8 mouse cellular contexts compared by ENCODE assay signal in genomic region chr8:57468624-57469023, GRCm38 (mm10). TPM values are rescaled to one million over a fixed set of nuclear protein-coding genes. Genes with fewer than 3 reads are reported as not detected.
DNase-seq lines count a peak whose midpoint lies in the region; ATAC-seq lines count a peak whose summit lies in the region.

No protein-coding gene starts in this region.

- DNase-seq in left cerebral cortex, postnatal 4 days: peak; percentile 55
- no peak for DNase-seq in left cerebral cortex, adult 8-10 months (ENCODE audit: low spot score in 2 of 2)
- DNase-seq in gastrocnemius, adult 8-10 months (ENCODE audit: low spot score in 2 of 2): peak; percentile 84 to 90
- peak; percentile 70 for DNase-seq in lung, postnatal 10 days
- peak; percentile 42 to 80 for DNase-seq in urinary bladder, postnatal 36 days (ENCODE audit: low spot score in 2 of 2)
- DNase-seq in right cerebral cortex, postnatal 25 days: no peak

- ATAC-seq in hematopoietic stem cell, adult 5-6 weeks (replicated peaks in 1 of 2; ENCODE audit: insufficient read depth in 1 of 2, low FRiP score in 2 of 2, low TSS enrichment in 1 of 2, low read depth in 1 of 2, poor library complexity in 2 of 2, severe bottlenecking in 2 of 2): peak; percentile 27 to 72; a peak in 3 of 4 replicates
- no peak for ATAC-seq in frontal cortex, adult (ENCODE audit: low TSS enrichment)

- intact Hi-C loops in left cerebral cortex, postnatal 4 days (cut with DNase I): no loop called here

RNA-seq across cellular contexts. Expression of gene Scrg1, which starts 12.9 kb away (rescaled TPM):
- total RNA-seq in left cerebral cortex, postnatal 4 days (2021): 10 to 100 TPM; 20.1 to 20.3 TPM
- total RNA-seq in left cerebral cortex, adult 8-10 months (2022): 10 to 100 TPM; 36.6 to 53.2 (median 41.0) TPM
- not detected for total RNA-seq in gastrocnemius, adult 8-10 months (2022)
- 2.4 TPM in 1 of 2 replicates, not detected in the other for total RNA-seq in hematopoietic stem cell, adult 5-6 weeks (2017)

RNA-seq across cellular contexts. Expression of gene Sap30, which starts 19.0 kb away (rescaled TPM):
- 10 to 100 TPM; 12.5 to 13.8 TPM for total RNA-seq in left cerebral cortex, postnatal 4 days (2021)
- total RNA-seq in left cerebral cortex, adult 8-10 months (2022): 10 to 100 TPM in 1 of 4 experiments, 1 to 10 TPM in 3; 5.3 to 11.1 (median 8.1) TPM
- total RNA-seq in gastrocnemius, adult 8-10 months (2022): 10 to 100 TPM in 3 of 4 experiments, 1 to 10 TPM in 1; 8.7 to 11.0 (median 10.6) TPM
- 40.9 and 55.7 TPM in 2 replicates for total RNA-seq in hematopoietic stem cell, adult 5-6 weeks (2017)

RNA-seq across cellular contexts. Expression of gene Hmgb2, which starts 43.1 kb away (rescaled TPM):
- 10 to 100 TPM; 22.1 to 32.1 TPM for total RNA-seq in left cerebral cortex, postnatal 4 days (2021)
- 1 to 10 TPM; 4.7 to 9.3 (median 5.8) TPM for total RNA-seq in left cerebral cortex, adult 8-10 months (2022)
- total RNA-seq in gastrocnemius, adult 8-10 months (2022): 1 to 10 TPM; 2.5 to 6.5 (median 4.8) TPM
- 367 and 434 TPM in 2 replicates for total RNA-seq in hematopoietic stem cell, adult 5-6 weeks (2017)

Comparison
In these comparisons a context has a peak if more than half of its experiments do, and no peak if none do; other contexts are left out.
1. DNase-seq: peak in left cerebral cortex, postnatal 4 days (single experiment), gastrocnemius, adult 8-10 months (2 of 2), lung, postnatal 10 days (single experiment) and urinary bladder, postnatal 36 days (2 of 2); none in left cerebral cortex, adult 8-10 months (0 of 2) and right cerebral cortex, postnatal 25 days (single experiment).
2. RNA of gene Hmgb2, which starts 43.1 kb away (total RNA-seq): 367 to 434 TPM in hematopoietic stem cell, adult 5-6 weeks; 22.1 to 32.1 TPM in left cerebral cortex, postnatal 4 days, 4.7 to 9.3 TPM in left cerebral cortex, adult 8-10 months and 2.5 to 6.5 TPM in gastrocnemius, adult 8-10 months; every median in the first group is over 10 times any median in the second.